Comparison of ENCODE assay signal across 9 mouse cellular contexts in genomic region chr1:169529996-169530518, GRCm38 (mm10). TPM values are rescaled to one million over a fixed set of nuclear protein-coding genes. Genes with fewer than 3 reads are reported as not detected.
DNase-seq lines count a peak whose midpoint lies in the region; ATAC-seq and TF ChIP-seq lines count a peak whose summit lies in the region.
"Had no signal": no experiment of that assay in that cellular context is flagged by ENCODE, and none has a peak within 500 bp of the region (broad histone marks: within the 10 kb centered on the region; RNA-seq: fewer than 3 reads in every experiment).

No protein-coding gene starts in this region.

- ATAC-seq in heart, embryonic 14.5 days (ENCODE audit: insufficient number of reproducible peaks, insufficient read depth, low FRiP score, low read depth): no peak
- ATAC-seq in G1E (ENCODE audit: extremely low read depth, insufficient number of reproducible peaks, low FRiP score, poor library complexity, severe bottlenecking): no peak

- peak overlapping the region; percentile 63 for H3K4me2 ChIP-seq in heart, embryonic 14.5 days (ENCODE audit: low read length)

- H3K79me2 ChIP-seq in macrophage (ENCODE audit: inconsistent target): peaks cover 59% of the 10 kb centered on the region

- H3K27me3 ChIP-seq in heart, embryonic 14.5 days (ENCODE audit: control insufficient read depth, insufficient read depth, low read length): no peaks in the 10 kb centered on the region
- H3K27me3 ChIP-seq in G1E (ENCODE audit: insufficient read depth, low read length): no peaks in the 10 kb centered on the region
- no peaks in the 10 kb centered on the region for H3K27me3 ChIP-seq in hindbrain, embryonic 10.5 days (ENCODE audit: insufficient read depth, poor library complexity, severe bottlenecking)

- 71% methylated on average over 8 of the region's 8 CpGs for WGBS in heart, embryonic 14.5 days
- 85% methylated on average over 8 of the region's 8 CpGs for WGBS in hindbrain, embryonic 10.5 days
- WGBS in macrophage (ENCODE audit: missing documents): 77% methylated on average over 8 of the region's 8 CpGs

- H3K36me3 ChIP-seq in heart, embryonic 14.5 days (ENCODE audit: control insufficient read depth, insufficient read depth, low read length): peaks cover 34% of the 10 kb centered on the region
- H3K36me3 ChIP-seq in G1E (replicated peaks): peaks cover 32% of the 10 kb centered on the region
- H3K36me3 ChIP-seq in hindbrain, embryonic 10.5 days: peaks cover 37% of the 10 kb centered on the region
- no peaks in the 10 kb centered on the region for H3K36me3 ChIP-seq in macrophage (ENCODE audit: inconsistent target)

- DNase-seq in heart, adult 8-10 months (ENCODE audit: low spot score): no peak
- DNase-seq in G1E (ENCODE audit: low spot score): no peak
- DNase-seq in hindbrain, embryonic 10.5 days (ENCODE audit: low spot score): no peak
- DNase-seq in gastrocnemius, postnatal 4 days (ENCODE audit: low spot score in 2 of 2): no peak
- DNase-seq in gastrocnemius, adult 8-10 months (ENCODE audit: low spot score in 2 of 2): no peak
- DNase-seq in natural killer cell, adult 2 months (ENCODE audit: low spot score in 2 of 2): no peak
- DNase-seq: cerebellum, adult 8-10 months had no signal

- peak overlapping the region; percentile 81; the same call in 1 of the 2 replicates for H3K9ac ChIP-seq in heart, embryonic 14.5 days (ENCODE audit: low read length)

- H3K9me3 ChIP-seq in heart, embryonic 14.5 days (ENCODE audit: control insufficient read depth, low read length): no peaks in the 10 kb centered on the region
- no peaks in the 10 kb centered on the region for H3K9me3 ChIP-seq in G1E (replicated peaks)
- H3K9me3 ChIP-seq in hindbrain, embryonic 10.5 days: no peaks in the 10 kb centered on the region

- H3K4me1 ChIP-seq in heart, embryonic 14.5 days (ENCODE audit: control insufficient read depth in 2 of 2, insufficient read depth in 2 of 2, low read length in 2 of 2): peaks cover 4 to 6% of the 10 kb centered on the region in 2 experiments; a peak in 1 of 4 replicates
- H3K4me1 ChIP-seq in G1E (ENCODE audit: insufficient read depth, low read depth, low read length): peaks cover 13% of the 10 kb centered on the region
- peaks cover 14% of the 10 kb centered on the region for H3K4me1 ChIP-seq in hindbrain, embryonic 10.5 days (replicated peaks)

- TF ChIP-seq CTCF in G1E (IDR thresholded peaks at IDR 0.05; ENCODE audit: low read depth, low read length): no peak

- H3K4me3 ChIP-seq in heart, embryonic 14.5 days (ENCODE audit: control insufficient read depth in 1 of 2, insufficient read depth in 1 of 2, low read depth in 1 of 2, low read length in 2 of 2): peak overlapping the region; percentile 76 to 86; a peak in 3 of 4 replicates
- H3K4me3 ChIP-seq in G1E (ENCODE audit: low read depth, low read length): peak overlapping the region; percentile 75
- H3K4me3 ChIP-seq in hindbrain, embryonic 10.5 days: peak overlapping the region; percentile 73
- H3K4me3 ChIP-seq in macrophage (ENCODE audit: inconsistent target): peak overlapping the region; percentile 92

- no peak overlapping the region for H3K27ac ChIP-seq in heart, embryonic 14.5 days (replicated peaks in 1 of 2; ENCODE audit: control insufficient read depth in 1 of 2, insufficient read depth in 1 of 2, low read depth in 2 of 2, low read length in 2 of 2)
- no peak overlapping the region for H3K27ac ChIP-seq in hindbrain, embryonic 10.5 days
- no peak overlapping the region for H3K27ac ChIP-seq in macrophage

RNA-seq across cellular contexts. Expression of gene Nuf2, which starts 1.2 kb away (rescaled TPM):
- 43.2 and 44.0 TPM in 2 replicates for polyA plus RNA-seq in heart, embryonic 14.5 days (2014; fragmentation: Nextera tagmentation; extraction: Ambion mirVana)
- total RNA-seq in heart, adult 8-10 months (2022): under 1 TPM in 3 of 4 experiments, not detected in 1; 0.16 to 0.52 (median 0.38) TPM
- total RNA-seq in G1E (2014; fragmentation: Nextera tagmentation) (83.0 and 103 TPM in 2 replicates), G1E (2017) (142 and 176 TPM in 2 replicates)
- polyA plus RNA-seq in G1E (2012) (2.9 and 3.9 TPM in 2 replicates), macrophage (2018) (1.9 to 12.9 TPM (median 8.6 TPM) in 3 replicates)
- polyA plus RNA-seq in hindbrain, embryonic 10.5 days (2016; fragmentation: Nextera tagmentation; extraction: Ambion mirVana): 67.6 and 75.7 TPM in 2 replicates
- total RNA-seq in macrophage (2018; cell fraction: chromatin; rRNA removed): 10 to 100 TPM in 1 of 26 experiments, 1 to 10 TPM in 22, under 1 TPM in 3; 0.41 to 13.2 (median 3.6) TPM
- 1 to 10 TPM; 1.6 to 6.6 (median 2.9) TPM for total RNA-seq in macrophage (2018; cell fraction: cytosol; rRNA removed)
- 10 to 100 TPM in 1 of 26 experiments, 1 to 10 TPM in 24, under 1 TPM in 1; 0.86 to 11.2 (median 2.4) TPM for total RNA-seq in macrophage (2018; cell fraction: nucleus; rRNA removed)
- total RNA-seq in gastrocnemius, postnatal 4 days (2021): 10 to 100 TPM; 15.4 to 17.9 TPM
- under 1 TPM in 1 of 4 experiments, not detected in 3; 0.24 TPM for total RNA-seq in gastrocnemius, adult 8-10 months (2022)

Comparison
In these comparisons a context has a peak if more than half of its experiments do, and no peak if none do; other contexts are left out.
1. RNA of gene Nuf2, which starts 1.2 kb away (total RNA-seq): 83.0 to 176 TPM in G1E and 15.4 to 17.9 TPM in gastrocnemius, postnatal 4 days; 0.16 to 0.52 TPM in heart, adult 8-10 months and 0.24 TPM in gastrocnemius, adult 8-10 months; every median in the first group is over 10 times any median in the second.
2. Peak in every context shown above with its lines, with median percentiles within 50 percentile points of each other: H3K4me3 ChIP-seq.